Mouse (Mus musculus) stomach, embryonic 15.5 days (tissue): Measurements from ENCODE around the gene Fgf11. TPM values are rescaled to one million over a fixed set of nuclear protein-coding genes. Genes with fewer than 3 reads are reported as not detected.

ENCODE experiments used
- ATAC-seq: fragments of 200-750 bp; cut with Nextera tagmentation; 2 replicates; pipeline ENCODE4 v1.8.0; 2017; ENCODE audit warnings: low read depth, moderate number of reproducible peaks, moderate TSS enrichment; ENCODE audit not compliant: insufficient read depth, low FRiP score
- H3K27ac ChIP-seq: fragments of 300-500 bp; sonication (generic); 2 replicates; pipeline ENCODE4 v1.5.1; 2015; ENCODE audit warnings: mild to moderate bottlenecking, inconsistent platforms
- H3K27me3 ChIP-seq: fragments of 300-500 bp; sonication (generic); replicated peaks from 2 replicates; pipeline ENCODE4 v1.6.1; 2015; ENCODE audit warnings: inconsistent platforms
- H3K36me3 ChIP-seq: fragments of 300-500 bp; sonication (generic); 2 replicates; pipeline ENCODE4 v1.6.1; 2015; ENCODE audit warnings: inconsistent platforms
- H3K4me1 ChIP-seq: fragments of 300-500 bp; sonication (generic); 2 replicates; pipeline ENCODE4 v1.6.1; 2015; ENCODE audit warnings: inconsistent platforms
- H3K4me2 ChIP-seq: fragments of 300-500 bp; sonication (generic); 2 replicates; pipeline ENCODE4 v1.6.1; 2015; ENCODE audit warnings: mild to moderate bottlenecking, inconsistent platforms
- H3K4me3 ChIP-seq: fragments of 300-500 bp; sonication (generic); replicated peaks from 2 replicates; pipeline ENCODE4 v1.5.1; 2015; ENCODE audit warnings: inconsistent platforms
- H3K9ac ChIP-seq: fragments of 300-500 bp; sonication (generic); 2 replicates; pipeline ENCODE4 v1.6.1; 2015; ENCODE audit warnings: inconsistent platforms
- H3K9me3 ChIP-seq: fragments of 300-500 bp; sonication (generic); 2 replicates; pipeline ENCODE4 v1.6.1; 2016; ENCODE audit warnings: inconsistent platforms
- WGBS: fragments of 180-500 bp; shearing (Covaris S2); methylation state at CpG from one replicate; pipeline ENCODE4 v1.1.7; 2015; 5-methylcytosine and 5-hydroxymethylcytosine counted together
- polyA plus RNA-seq: library from polyadenylated mRNA; unstranded; fragments of >200 nt; fragmentation: Nextera tagmentation; extraction: Ambion mirVana; gene quantifications from 2 replicates; pipeline ENCODE4 v1.2.1, GENCODE M21; 2015

Fgf11 gene
- polyA plus RNA-seq, 1 experiment from 2014 or later, result 2.2 TPM

DNA sequence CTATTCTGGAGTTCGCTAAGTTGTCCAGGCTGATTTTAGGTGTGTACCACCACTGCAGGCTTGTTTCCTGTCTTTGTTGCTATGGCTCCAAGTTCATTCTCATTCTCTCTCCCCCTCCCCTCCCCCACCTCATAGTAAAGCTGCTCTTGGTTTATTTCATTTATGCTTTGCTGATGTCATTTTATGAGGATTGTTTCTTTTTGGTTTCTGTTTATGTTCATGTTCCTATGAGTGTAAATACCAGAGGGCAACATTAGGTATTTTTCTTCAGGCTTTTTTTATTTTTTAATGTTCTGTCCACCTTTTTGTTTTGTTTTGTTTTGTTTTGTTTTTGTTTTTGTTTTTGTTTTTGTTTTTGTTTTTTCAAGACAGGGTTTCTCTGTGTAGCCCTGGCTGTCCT is 39.8 kb downstream of the Fgf11 start, which contains the start of gene Slc35g3:
Gene Slc35g3, minus strand, starts transcription at position 101 of the 400 bp plus-strand sequence.
- Histone ChIP-seq H3K9me3 (no peaks in the 10 kb centered on the region), H3K4me3 (no peak within 1 kb of the TSS), H3K4me2 (no peak within 1 kb of the TSS), H3K27me3 (no peaks in the 10 kb centered on the region), H3K9ac (no peak within 1 kb of the TSS), H3K4me1 (peaks cover 24% of the 10 kb centered on the region), H3K27ac (no peak within 1 kb of the TSS), H3K36me3 (no peaks in the 10 kb centered on the region)
- WGBS, result 75% methylated on average over 1 of the region's 1 CpGs
- no peak for ATAC-seq

DNA sequence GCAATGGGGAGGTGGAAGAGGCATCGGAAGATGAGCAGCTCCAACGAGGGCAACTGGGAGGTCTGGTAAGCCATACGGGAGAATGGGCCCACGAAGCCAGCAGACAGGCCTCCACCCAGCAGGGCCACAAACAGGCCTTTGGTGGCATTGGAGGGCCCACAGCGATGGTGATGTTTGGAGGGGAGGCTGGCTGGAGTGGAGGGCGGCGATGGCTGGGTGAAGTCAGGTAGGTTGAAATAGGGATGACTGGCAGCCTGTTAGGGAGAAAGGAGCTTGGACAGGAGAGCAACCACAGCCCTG is 40.8 kb downstream of the Fgf11 start:
- Histone ChIP-seq H3K9ac (no peak overlapping the region), H3K4me3 (no peak overlapping the region), H3K36me3 (no peaks in the 10 kb centered on the region), H3K27me3 (no peaks in the 10 kb centered on the region), H3K4me1 (peaks cover 27% of the 10 kb centered on the region), H3K9me3 (no peaks in the 10 kb centered on the region), H3K27ac (no peak overlapping the region), H3K4me2 (no peak overlapping the region)
- 93% methylated on average over 7 of the region's 7 CpGs for WGBS
- ATAC-seq, result no peak

- no peak overlapping the region for H3K4me3 ChIP-seq
- H3K9me3 ChIP-seq, result no peaks in the 10 kb centered on the region
- no peak overlapping the region for H3K9ac ChIP-seq
- peak overlapping the region; percentile 76 for H3K4me2 ChIP-seq
- H3K27me3 ChIP-seq, result no peaks in the 10 kb centered on the region
- H3K27ac ChIP-seq, result peak overlapping the region; percentile 99
- H3K4me1 ChIP-seq, result peaks cover 28% of the 10 kb centered on the region
- no peaks in the 10 kb centered on the region for H3K36me3 ChIP-seq
- WGBS, result 77% methylated on average over 14 of the region's 14 CpGs
- ATAC-seq, result no peak
Observed at GRCm38 (mm10) chr11:69760160-69760900, 41.3 kb downstream of the Fgf11 start.

DNA sequence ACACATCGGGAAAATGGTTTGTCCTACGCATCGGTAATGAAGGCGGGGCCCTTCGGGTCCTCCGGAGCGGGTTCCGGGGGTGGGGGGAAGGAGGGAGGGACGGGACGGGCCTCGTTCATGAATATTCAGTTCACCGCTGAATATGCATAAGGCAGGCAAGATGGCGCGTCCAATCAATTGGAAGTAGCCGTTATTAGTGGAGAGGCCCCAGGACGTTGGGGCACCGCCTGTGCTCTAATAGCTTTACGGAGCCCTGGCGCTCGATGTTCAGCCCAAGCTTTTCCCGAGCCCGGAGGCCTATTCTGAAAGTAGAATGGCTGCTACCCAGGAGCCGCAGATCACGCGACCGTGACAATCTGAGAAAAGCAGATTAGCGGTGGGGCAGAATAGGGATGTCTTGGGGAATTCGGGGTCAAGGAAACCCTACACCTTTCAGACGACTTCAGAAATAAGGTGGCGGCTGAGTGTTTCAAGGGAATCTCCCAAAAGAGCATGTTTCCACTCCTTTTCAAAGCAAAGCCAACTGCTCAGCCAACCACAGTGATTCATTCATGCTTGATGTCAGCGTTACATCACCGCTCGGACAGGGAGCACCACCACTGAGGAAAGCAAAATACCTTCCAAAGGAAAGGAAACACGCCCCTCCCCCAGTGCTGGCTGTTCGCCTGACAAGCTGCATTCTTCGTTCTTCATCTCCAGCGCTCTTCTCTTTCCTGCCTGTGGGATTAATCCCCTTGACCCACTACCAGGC is 42.5 kb downstream of the Fgf11 start:
- WGBS, result under 1% methylated on average over 37 of the region's 37 CpGs
- peak; percentile 88 for ATAC-seq

DNA sequence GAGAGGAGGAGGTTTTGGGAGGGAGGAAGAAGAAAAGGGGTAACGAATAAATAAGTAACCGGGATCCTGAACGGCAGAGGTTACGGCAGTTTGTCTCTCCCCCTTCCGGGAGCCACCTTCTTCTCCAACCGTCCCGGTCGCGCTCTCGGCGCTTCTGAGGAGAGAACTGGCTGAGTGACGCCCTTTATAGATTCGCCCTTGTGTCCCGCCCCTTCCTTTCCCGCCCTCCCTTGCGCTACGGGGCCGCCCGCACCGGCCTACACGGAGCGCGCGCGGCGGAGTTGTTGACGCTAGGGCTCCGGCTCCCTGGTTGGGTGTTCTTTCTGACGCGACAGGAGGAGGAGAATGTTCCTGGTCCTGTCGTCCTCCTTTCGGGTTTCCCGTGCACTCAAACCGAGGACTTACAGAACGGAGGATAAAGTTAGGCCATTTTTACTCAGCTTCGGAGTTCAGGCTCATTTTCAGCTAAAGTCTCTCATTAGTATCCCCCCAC is 43.1 kb downstream of the Fgf11 start, which contains the start of gene Polr2a:
Gene Polr2a, minus strand, starts transcription at position 160 of the 493 bp plus-strand sequence.
- Histone ChIP-seq H3K9me3 (no peaks in the 10 kb centered on the region), H3K4me1 (peaks cover 28% of the 10 kb centered on the region), H3K27ac (peak within 1 kb of the TSS; percentile 99), H3K4me3 (peak within 1 kb of the TSS; percentile 58), H3K27me3 (no peaks in the 10 kb centered on the region), H3K4me2 (peak within 1 kb of the TSS; percentile 76), H3K36me3 (no peaks in the 10 kb centered on the region), H3K9ac (peak within 1 kb of the TSS; percentile 60; the same call in 1 of the 2 replicates)
- WGBS, result 0% methylated on average over 36 of the region's 36 CpGs
- peak; percentile 94 for ATAC-seq

More for the DNA sequence above, 42.5 kb downstream of the Fgf11 start:
- Histone ChIP-seq H3K9me3 (no peaks in the 10 kb centered on the region), H3K27ac (peak overlapping the region; percentile 99), H3K4me2 (peak overlapping the region; percentile 76), H3K4me3 (peak overlapping the region; percentile 58), H3K4me1 (peaks cover 28% of the 10 kb centered on the region), H3K9ac (peak overlapping the region; percentile 42; the same call in 1 of the 2 replicates), H3K36me3 (no peaks in the 10 kb centered on the region), H3K27me3 (no peaks in the 10 kb centered on the region)

DNA sequence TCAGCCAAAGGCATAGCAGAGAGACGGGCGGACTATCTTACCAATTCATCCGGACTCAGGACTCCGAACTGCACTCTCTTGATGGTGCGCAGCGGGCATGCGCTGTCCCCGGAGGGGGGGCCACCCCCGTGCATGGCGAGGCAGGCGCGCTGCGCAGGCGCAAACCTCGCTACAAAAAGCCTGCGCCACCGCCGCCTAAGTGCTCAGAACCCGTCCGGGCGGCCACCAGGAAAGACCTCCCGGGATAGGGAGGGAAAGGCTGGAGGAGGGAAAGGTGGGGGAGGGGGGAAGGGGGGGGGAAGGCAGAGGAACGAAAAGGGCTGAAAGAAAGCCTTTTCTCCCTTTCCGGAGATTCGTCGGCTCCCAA is 43.6 kb downstream of the Fgf11 start:
- H3K9ac ChIP-seq, result peak overlapping the region; percentile 60; the same call in 1 of the 2 replicates
- peak overlapping the region; percentile 58 for H3K4me3 ChIP-seq
- H3K4me2 ChIP-seq, result peak overlapping the region; percentile 59
- under 1% methylated on average over 26 of the region's 26 CpGs for WGBS
- H3K27me3 ChIP-seq, result no peaks in the 10 kb centered on the region
- ATAC-seq, result peak; percentile 85
- peaks cover 28% of the 10 kb centered on the region for H3K4me1 ChIP-seq
- no peaks in the 10 kb centered on the region for H3K9me3 ChIP-seq
- no peaks in the 10 kb centered on the region for H3K36me3 ChIP-seq
- peak overlapping the region; percentile 99 for H3K27ac ChIP-seq

DNA sequence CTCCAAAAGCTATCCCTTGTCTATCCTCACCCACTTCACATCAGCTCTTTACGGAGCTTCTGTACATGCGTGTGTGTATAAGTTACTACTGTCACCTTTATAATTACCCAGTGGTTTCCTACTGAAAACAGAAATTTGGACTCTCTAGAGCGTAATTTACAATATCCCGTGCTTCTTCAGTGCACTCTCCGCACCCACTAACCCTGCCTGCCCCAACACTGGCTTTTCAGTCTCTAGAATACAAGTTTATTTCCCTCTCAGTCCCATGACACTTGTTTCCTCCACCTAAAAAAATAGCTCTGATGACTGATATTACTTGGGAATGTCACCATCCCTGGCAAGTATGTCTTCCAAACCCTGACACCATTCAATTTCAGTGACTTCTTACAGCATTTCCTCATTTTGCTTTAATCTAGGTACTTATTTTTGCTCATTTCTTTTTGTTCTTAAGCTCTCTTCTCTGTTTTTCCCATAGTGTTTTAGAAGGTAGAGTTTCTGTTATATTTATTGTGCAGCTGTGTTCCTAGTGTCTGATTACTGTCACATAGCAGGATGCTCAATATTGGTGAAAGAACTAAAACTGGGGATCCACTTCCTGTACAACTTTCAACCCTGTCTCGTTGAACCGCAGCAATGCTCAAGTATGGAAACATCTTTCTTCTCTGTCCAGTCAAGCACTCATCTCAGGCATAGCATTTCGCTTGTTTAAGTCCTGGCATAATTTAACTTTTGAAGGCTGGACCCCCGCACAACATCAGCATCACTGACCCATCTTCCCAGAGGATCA is 44.2 kb downstream of the Fgf11 start:
- no peak for ATAC-seq
- 36% methylated on average over 9 of the region's 9 CpGs for WGBS
- Histone ChIP-seq H3K9ac (peak overlapping the region; percentile 60; the same call in 1 of the 2 replicates), H3K36me3 (no peaks in the 10 kb centered on the region), H3K4me1 (peaks cover 28% of the 10 kb centered on the region), H3K27me3 (no peaks in the 10 kb centered on the region), H3K4me3 (peak overlapping the region; percentile 58), H3K4me2 (peak overlapping the region; percentile 59), H3K9me3 (no peaks in the 10 kb centered on the region), H3K27ac (peak overlapping the region; percentile 99)

DNA sequence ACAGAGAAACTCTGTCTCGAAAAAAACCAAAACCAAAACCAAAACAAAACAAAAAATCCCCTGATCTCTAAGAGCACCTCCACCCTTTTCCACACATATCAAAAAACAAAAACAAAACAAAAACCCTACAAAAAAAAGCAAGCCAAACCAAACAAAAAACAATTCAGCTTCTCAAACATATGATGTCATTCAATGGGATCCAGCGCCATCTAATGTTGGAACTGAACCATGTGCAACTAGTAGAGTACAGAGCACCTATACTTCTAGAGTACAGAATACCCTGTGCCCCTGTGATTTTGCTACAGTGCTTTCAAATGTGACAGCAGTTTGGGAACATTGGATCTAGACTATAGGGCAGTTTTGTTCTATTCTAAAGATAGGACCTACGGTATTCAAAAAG is 47.0 kb downstream of the Fgf11 start:
- Histone ChIP-seq H3K27me3 (no peaks in the 10 kb centered on the region), H3K27ac (no peak overlapping the region), H3K9me3 (no peaks in the 10 kb centered on the region), H3K4me2 (no peak overlapping the region), H3K36me3 (no peaks in the 10 kb centered on the region), H3K9ac (no peak overlapping the region), H3K4me3 (no peak overlapping the region), H3K4me1 (peaks cover 20% of the 10 kb centered on the region)
- no peak for ATAC-seq
- WGBS, result 48% methylated on average over 3 of the region's 3 CpGs

- no peak overlapping the region for H3K27ac ChIP-seq
- no peak overlapping the region for H3K4me2 ChIP-seq
- 83% methylated on average over 5 of the region's 5 CpGs for WGBS
- H3K9me3 ChIP-seq, result no peaks in the 10 kb centered on the region
- H3K4me1 ChIP-seq, result peaks cover 18% of the 10 kb centered on the region
- H3K4me3 ChIP-seq, result no peak overlapping the region
- H3K27me3 ChIP-seq, result no peaks in the 10 kb centered on the region
- no peak for ATAC-seq
- no peaks in the 10 kb centered on the region for H3K36me3 ChIP-seq
- H3K9ac ChIP-seq, result no peak overlapping the region
Observed at GRCm38 (mm10) chr11:69754233-69754632, 47.4 kb downstream of the Fgf11 start.

- no peak overlapping the region for H3K4me3 ChIP-seq
- no peaks in the 10 kb centered on the region for H3K36me3 ChIP-seq
- peaks cover 18% of the 10 kb centered on the region for H3K4me1 ChIP-seq
- H3K27ac ChIP-seq, result no peak overlapping the region
- no peak overlapping the region for H3K9ac ChIP-seq
- no peak for ATAC-seq
- H3K27me3 ChIP-seq, result no peaks in the 10 kb centered on the region
- no peaks in the 10 kb centered on the region for H3K9me3 ChIP-seq
- H3K4me2 ChIP-seq, result no peak overlapping the region
Observed at GRCm38 (mm10) chr11:69752686-69753085, 49.0 kb downstream of the Fgf11 start.

- Histone ChIP-seq H3K27me3 (no peaks in the 10 kb centered on the region), H3K4me1 (peaks cover 11% of the 10 kb centered on the region), H3K9ac (no peak overlapping the region), H3K4me2 (no peak overlapping the region), H3K36me3 (peaks cover 7% of the 10 kb centered on the region), H3K4me3 (no peak overlapping the region), H3K9me3 (no peaks in the 10 kb centered on the region), H3K27ac (no peak overlapping the region)
- 77% methylated on average over 3 of the region's 3 CpGs for WGBS
- no peak for ATAC-seq
Observed at GRCm38 (mm10) chr11:69751635-69752034, 50.0 kb downstream of the Fgf11 start.
